Mouse (Mus musculus): ENCODE data around the gene Aif1.
A peak's percentile ranks its signal among the peaks of the same experiment; 100 is the strongest.
"Not testable (repeated sequence)": the region's sequence is repeated elsewhere in the genome, so short reads cannot be mapped to it uniquely, and the experiment has no call there.

The Aif1 gene

GRCm38 (mm10) chr17:35146139-35146538, 29.7 kb downstream of the Aif1 start:
- no peak for DNase-seq (ENCODE audit: low spot score in 2 of 2)

DNA sequence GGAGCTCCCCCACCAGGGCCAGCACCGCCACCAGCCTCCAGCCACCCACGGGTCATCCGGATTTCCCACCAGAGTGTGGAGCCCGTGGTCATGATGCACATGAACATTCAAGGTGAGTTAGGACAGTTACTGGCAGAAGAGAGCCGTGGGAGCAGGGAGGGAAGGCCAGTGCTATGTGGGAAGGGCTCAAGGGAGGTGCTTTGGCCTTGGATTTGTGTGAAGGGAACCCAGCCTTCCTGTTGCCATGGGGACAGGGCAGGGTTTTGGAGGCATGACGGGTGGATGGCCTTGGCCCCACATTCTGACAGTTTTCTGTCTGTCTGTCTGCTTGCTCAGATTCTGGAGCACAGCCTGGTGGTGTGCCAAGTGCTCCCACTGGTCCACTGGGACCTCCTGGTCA, 33.9 kb downstream of the Aif1 start:
- DNase-seq (ENCODE audit: low spot score in 2 of 2), result peak in 1 of 2 experiments; percentile 56

DNA sequence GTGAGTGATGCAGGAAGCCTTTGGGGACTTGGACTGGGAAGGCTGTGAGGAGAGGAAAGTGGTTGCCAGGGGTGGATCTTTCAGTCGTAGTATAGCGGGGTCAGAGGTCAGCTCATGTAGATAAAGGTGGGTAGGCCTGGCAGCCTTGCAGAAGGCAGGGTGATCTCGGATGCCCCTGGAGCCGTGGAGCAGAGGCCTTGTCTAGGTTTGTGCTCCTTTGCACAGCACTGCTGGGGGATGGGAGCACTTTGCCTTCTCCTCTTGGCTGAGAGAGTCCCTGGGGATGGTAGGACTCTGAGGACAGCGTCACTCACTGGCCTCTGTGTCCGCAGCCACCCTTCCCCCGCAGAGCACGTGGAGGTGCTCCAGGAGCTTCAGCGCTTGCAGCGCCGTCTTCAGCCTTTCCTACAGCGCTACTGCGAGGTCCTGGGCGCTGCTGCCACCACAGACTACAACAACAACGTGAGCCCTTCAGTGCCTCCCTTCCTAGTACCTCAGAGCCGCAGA, 35.3 kb downstream of the Aif1 start:
- no peak for DNase-seq (ENCODE audit: low spot score in 2 of 2)

DNA sequence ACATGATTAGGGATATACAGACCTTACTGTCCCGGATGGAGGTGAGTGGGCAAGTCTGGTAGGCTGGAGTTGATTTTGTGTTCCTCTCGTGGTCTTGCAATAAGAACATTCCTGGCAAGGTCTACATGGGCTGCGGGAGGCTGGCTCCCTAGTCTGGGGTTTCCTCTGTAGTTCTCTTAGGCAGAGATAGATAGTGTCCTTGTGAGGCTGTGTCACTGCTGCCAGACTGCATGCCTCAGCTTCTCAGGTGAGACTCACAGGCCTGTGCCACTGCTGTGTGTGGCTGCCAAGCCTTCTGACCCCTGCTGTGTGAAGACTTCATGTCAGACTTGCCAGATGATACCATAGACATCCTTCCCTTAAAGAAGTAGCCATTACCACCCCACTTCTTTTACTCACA, 36.6 kb downstream of the Aif1 start:
- DNase-seq (ENCODE audit: low spot score in 2 of 2), result no peak

DNA sequence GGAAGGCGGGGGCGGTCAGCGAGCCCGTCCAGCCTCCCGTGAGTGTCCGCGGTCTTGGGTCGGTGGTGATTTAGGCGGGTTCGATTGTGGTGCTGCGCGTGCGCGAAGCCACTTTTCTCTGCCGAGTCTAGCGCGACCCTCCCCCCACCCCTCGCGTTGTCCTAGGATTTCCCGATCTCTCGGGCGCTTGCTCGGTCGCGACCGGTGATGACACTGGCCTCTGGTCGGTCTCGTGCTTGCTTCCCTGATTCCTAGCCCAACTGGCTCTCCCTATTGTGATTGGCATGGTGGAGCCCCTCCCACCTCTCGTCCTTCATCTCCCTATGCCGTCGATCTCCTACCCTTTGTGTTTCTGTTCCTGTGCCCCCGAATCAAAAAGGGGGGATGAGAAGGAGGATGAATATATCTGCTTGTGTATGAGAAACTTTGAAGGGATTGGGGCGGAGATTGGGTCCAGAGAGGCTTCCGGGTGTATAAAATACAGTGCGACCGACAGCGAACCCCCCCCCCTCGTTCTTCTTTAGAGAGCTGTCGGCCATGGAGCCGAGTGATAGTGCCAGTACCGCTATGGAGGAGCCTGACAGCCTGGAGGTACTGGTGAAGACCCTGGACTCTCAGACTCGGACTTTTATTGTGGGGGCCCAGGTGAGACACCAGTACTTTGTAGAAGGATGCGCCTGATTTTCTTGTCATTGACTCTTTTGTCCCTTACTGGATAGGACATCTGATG, 40.1 kb downstream of the Aif1 start:
- no peak for DNase-seq (ENCODE audit: low spot score in 2 of 2)

DNA sequence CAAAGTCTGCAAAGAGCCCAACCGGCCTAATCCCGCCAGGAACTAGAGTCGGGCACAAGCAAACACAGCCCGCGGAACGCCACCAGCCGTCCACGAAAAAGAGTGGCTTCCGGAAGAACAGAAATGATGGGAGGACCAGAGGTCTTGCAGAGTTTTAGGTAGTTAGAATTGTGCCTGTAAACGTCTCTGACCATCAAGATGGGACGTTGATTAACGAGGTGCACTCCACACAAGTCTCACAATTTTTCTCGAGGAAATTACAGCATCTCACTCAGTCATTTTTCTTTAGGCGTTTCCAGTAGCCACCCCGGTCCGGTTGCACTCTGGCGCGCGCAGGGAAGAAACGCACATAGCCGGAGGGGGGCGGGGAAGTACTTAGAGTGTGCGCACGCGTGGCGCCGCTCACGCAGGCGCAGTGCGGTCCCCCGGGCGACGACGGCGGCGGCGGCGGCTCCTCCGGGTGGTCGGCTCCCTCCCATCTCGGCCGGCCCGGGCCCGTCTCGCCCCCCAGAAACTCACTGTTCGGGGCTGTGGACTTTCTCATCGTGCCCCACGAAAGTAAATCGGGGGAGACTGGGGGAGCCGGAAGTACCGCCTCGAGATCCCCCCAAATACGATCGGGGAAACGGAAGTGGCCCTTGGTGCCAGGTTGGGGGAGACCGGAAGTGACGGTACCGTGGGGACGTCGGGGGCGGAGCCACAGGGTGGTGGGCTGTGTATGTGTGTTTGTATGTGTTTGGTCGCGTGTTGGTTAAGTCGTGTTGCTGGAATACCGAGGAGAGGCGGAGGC, 40.9 kb downstream of the Aif1 start, which contains the start of gene Bag6:
Gene Bag6, plus strand, starts transcription at position 378 of the 790 bp plus-strand sequence.
- DNase-seq (ENCODE audit: low spot score in 2 of 2), result peak; percentile 92 to 94

DNA sequence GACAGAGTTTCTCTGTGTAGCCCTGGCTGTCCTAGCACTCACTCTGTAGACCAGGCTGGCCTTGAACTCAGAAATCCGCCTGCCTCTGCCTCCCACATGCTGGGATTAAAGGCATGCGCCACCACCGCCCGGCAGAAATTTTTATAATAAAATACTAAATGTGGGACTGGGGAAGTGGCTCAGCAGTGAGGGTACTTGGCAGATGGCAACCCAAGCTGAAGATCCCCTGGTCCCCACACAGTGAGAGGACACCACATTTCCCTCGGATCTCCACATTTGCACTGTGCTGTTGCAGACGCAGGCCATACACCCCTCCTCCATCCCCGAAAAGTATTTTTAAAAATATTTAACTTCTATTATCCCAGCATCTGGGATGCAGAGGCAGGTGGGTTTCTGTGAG, 42.4 kb downstream of the Aif1 start:
- DNase-seq (ENCODE audit: low spot score in 2 of 2), result no peak

GRCm38 (mm10) chr17:35132174-35132560, 43.7 kb downstream of the Aif1 start:
- DNase-seq (ENCODE audit: low spot score in 2 of 2), result no peak

DNA sequence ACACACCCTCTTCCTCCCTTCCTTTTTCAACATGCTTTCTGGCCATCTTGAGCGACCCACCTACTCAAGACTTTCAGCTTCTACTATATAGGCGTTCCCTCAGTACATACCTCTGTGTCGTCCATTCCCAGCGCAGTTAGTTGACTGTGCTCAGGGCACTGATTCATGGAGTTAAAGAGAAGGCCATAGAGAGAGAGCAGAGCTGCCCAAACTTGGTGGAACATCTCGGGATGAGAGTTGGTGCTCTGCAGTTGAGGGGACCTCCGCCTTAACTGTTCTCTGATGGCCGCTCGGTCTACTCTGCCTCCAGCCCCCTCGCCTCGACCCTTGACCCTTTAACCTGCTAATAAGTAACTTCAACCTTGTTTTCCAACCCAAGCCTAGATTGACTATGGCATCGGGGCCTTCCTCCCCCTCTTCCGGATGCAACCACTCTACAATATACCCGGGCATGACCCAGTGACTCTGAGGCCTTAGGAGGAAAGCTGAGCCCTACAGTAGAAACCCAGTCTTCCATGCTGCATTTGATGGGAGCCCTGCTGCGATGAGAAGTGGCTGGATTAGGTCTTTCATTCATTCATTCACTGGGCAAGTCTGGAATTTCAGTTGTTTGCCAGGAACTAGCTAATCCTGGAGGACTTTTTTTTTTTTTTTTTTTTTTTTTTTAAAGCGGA, 44.2 kb downstream of the Aif1 start, which contains the start of gene Apom:
Gene Apom, minus strand, starts transcription at position 551 of the 674 bp plus-strand sequence.
- DNase-seq (ENCODE audit: low spot score in 2 of 2), result no peak

GRCm38 (mm10) chr17:35131038-35131437, 44.8 kb downstream of the Aif1 start:
- DNase-seq (ENCODE audit: low spot score in 2 of 2), result no peak

- no peak for DNase-seq (ENCODE audit: low spot score in 2 of 2)
Observed at GRCm38 (mm10) chr17:35128996-35129395, 46.9 kb downstream of the Aif1 start.

- DNase-seq (ENCODE audit: low spot score in 2 of 2), result no peak
Observed at GRCm38 (mm10) chr17:35127017-35127416, 48.9 kb downstream of the Aif1 start.

DNA sequence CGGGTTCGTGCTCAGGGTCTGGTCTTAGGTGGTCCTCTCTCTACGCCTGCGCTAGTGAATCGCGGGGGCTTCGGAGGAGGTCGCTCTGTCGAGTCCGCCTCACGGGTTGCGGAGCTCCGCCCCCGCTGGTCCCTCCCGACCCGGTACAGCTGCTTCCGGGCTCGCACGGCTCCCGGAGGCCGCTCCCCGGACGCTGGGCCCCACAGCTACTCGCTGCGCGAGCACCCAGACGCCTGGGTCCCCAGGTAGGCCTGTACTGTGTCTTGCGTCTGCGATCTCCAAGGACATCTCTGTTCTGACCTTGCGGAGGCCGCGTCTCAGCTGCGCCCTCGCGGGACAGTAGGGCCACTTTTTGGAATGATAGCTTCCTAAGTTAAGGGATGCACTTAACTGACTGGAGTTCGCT, 49.7 kb downstream of the Aif1 start, which contains the start of gene D17H6S53E:
Gene D17H6S53E, plus strand, starts transcription at position 168 of the 406 bp plus-strand sequence.
- DNase-seq (ENCODE audit: low spot score in 2 of 2), result peak in 1 of 2 experiments; percentile 72

DNA sequence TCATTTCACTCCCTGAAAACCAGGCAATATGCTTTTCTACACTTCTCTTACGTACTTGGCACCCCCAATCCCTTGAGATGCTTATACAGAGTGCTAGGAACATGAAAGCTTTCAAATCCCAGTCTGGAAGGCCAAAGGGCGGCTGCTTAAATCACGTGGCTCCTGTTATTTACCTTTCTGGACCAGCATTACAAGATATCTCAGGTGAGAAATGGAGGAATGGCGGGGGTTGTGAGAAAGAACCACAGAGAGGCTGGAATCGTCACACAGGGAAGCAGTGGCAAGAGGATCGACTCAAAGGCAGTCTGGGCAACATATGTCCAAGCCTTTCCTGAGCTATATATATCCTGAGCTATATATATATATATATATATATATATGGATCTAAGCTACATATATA, 50.3 kb downstream of the Aif1 start:
- no peak for DNase-seq (ENCODE audit: low spot score in 2 of 2)

DNA sequence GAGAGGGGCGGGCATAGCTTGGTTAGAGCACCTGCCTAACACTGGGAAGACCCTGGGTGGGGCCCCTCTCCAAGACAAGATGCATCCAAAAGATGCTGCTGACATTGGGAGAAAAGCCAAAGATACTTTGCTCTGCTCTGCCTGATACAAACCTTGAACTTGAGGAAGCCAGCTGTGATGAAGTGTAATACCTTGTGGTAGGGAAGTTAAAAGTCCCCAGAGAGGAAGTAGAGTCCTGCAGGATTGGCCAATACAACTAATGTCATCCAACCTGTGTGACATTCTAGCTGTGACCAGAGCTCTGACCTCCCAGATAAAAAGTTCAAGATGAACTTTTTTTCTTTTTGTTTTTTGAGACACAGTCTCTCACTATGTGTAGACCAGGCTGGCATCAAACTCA, 50.8 kb downstream of the Aif1 start:
- no peak for DNase-seq (ENCODE audit: low spot score in 2 of 2)

DNA sequence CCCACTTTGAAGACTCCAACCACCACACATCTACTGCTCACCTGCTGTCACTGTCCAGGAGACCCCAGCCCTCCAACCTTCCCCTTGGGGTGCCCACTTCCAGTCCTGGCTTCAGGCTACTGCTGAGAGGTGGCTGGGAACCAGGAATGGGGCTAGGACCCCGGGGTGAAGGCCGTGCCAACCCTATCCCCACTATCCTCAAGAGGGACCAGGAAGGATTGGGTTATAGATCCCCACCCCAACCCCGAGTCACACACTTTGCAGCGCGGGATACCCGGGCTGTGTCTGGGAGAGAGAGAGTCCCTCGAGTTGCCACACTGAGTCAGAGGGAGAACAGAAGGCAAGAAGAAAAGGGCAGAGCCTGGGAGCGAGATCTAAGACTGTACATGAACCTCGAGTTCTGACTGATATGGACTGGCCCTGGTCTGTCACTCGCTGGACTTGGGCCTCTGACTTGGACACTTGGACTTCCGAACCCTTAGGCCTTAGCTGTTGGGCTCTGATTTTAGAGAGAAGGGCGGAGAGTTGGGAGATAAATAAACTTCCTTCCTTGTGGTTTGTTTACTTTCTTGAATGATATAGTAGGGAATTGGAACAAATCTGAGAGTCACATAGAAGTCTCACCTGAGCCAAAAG, 51.5 kb downstream of the Aif1 start:
- not testable (repeated sequence) for DNase-seq (ENCODE audit: low spot score in 2 of 2)

DNA sequence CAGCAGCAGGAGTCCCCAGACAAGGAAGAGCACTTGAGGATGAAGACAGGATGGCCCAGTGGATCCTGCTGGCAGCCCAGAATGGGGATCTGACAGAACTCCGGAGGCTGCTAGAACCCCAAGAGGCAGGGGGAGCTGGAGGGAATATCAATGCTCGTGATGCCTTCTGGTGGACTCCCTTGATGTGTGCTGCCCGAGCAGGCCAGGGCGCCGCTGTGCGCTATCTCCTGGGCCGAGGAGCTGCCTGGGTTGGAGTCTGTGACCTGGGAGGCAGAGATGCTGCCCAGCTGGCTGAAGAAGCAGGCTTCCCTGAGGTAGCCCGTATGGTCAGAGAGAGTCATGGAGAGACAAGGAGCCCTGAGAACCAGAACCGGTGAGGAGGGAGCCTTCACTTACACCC, 52.6 kb downstream of the Aif1 start:
- DNase-seq (ENCODE audit: low spot score in 2 of 2), result not testable (repeated sequence)

DNA sequence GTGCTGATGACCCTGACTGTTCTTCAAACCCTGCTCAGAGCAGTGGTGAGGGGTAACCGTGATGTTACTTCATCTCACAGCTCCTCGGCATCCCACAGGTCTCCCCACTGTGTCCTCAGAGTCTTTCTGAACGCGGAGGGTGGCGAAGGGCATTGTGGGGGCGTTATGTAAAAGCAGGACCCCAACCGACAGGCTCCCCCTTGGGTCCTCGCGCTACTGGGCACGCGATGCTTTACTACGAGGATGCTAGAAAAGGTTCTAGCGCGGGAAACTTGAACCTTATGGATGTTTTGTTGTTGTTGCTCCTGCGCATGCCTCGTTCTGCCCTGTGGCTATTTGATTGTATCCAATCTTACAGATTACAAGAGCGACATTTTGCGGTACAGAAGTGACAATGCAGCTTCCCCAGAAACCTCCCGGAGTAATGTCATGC, 54.0 kb downstream of the Aif1 start, which contains the start of gene Csnk2b:
Gene Csnk2b, minus strand, starts transcription at position 183 of the 433 bp plus-strand sequence.
- DNase-seq (ENCODE audit: low spot score in 2 of 2), result no peak

DNA sequence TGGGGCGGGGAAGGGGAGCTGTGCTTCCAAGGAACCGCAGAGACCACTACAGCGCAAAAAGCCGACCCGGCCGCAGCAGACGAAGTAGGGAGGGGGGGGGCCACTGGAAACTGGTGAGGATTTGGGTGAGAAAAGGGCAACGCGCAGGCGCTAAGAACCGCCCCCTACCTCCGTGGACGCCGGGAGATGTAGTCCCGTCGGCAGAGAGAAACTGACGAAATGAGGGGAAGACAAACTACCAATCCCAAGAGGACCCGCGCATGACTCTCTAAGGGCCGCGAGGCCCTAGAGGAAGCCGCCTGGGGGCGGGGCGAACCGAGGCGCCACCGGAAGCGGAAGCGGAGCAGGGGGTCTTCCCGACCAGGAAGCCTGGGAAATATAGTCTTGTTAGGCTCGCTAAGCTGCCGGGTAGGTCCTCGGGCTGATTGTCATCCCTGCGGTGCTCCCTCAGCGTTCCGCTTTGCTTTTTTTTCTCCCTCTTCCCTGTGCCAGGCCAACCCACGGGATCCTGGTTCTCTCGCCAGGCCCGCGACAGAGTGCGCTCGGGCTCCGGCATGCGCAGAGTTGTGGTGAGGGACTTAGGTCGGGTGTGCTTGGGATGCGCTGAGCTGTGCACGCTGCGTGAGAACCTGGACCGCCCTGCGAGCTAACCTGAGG, 54.6 kb downstream of the Aif1 start, which contains the start of gene Gpank1:
Gene Gpank1, plus strand, starts transcription at position 313 of the 657 bp plus-strand sequence.
- DNase-seq (ENCODE audit: low spot score in 2 of 2), result peak; percentile 98

Measured in urinary bladder, postnatal 4 days (tissue).